Mouse (Mus musculus) megakaryocyte-erythroid progenitor cell, adult 5 weeks (primary cell): ENCODE data around the gene Nat8f5. TPM values are rescaled to one million over a fixed set of nuclear protein-coding genes. Genes with fewer than 3 reads are reported as not detected.

ENCODE experiments used
- polyA plus RNA-seq: library from polyadenylated mRNA; stranded (reverse); fragments of >175 nt; gene quantifications from 2 replicates; pipeline ENCODE4 v1.2.3, GENCODE M21; 2012

Gene Nat8f5
- not detected in 2 replicates for polyA plus RNA-seq

GRCm38 (mm10) chr6:85820837-85821236 lies at the start of gene Nat8f5, which contains the start of gene Nat8f6:
TSS of gene Nat8f5 (minus strand) at chr6:85820972.
TSS of gene Nat8f6 (minus strand) at chr6:85820954.

DNA sequence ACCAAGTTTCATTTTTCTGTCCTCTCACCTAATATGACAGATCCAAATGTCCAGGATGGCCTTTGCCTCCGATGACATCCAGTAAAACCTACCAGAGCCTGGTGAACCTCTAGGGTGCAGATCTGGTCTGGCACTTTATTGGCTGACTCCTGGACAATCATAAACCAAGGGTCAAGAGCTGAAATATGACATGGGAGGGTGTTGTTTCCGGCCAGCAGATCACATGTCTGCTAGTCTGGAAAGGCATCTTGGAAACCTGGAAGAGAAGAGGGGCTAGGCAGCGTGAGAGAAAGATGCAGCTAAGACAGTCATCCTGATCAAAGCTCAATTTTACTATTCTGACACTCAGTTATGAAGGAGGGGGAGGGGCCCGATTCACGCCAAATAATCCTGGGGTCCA lies 48.2 kb upstream of the Nat8f5 start, which contains the start of gene Nat8f2:
Gene Nat8f2, minus strand, starts transcription at position 153 of the 400 bp plus-strand sequence.

DNA sequence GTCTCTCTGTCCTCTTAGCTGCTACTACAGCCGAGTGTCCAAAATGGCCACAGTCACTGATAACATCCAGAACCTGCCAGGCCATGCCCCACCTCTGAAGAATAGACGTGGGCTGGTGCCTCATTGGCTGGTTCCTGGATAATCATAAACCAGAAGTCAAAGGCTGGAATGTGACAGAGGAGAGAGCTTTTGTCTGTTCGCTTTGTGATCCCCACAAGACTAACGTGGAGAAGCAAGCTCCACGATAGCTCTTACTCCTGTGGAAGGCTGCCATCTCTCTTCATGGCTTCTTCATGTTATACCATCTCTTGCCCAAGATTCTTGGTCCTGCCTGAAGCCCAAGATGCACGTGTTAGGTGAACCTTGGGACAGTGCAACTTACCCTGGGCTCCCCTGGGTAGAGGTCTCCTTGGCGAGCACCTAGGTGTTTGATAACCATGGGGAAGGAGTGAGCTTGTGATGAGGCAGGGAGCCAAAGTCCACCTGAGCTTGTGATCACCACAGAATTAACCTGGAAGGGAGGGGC lies 11.1 kb upstream of the Nat8f5 start, which contains the start of gene Nat8:
Gene Nat8, minus strand, starts transcription at position 287 of the 526 bp plus-strand sequence.

Other genes with a start within 250 kb of the Nat8f5 start
- 1.1 and 1.7 TPM in 2 replicates for gene Alms1, start 233.4 kb downstream of the Nat8f5 start, polyA plus RNA-seq
- not detected in 2 replicates for gene Nat8f7, start 107.8 kb downstream of the Nat8f5 start, polyA plus RNA-seq
- not detected in 2 replicates for gene Nat8f3, start 55.2 kb downstream of the Nat8f5 start, polyA plus RNA-seq
- gene Nat8f6, start within 50 bp of the Nat8f5 start, polyA plus RNA-seq: not detected in 2 replicates
- gene Nat8, start 11.1 kb upstream of the Nat8f5 start, polyA plus RNA-seq: not detected in 2 replicates
- gene Nat8f2, start 48.2 kb upstream of the Nat8f5 start, polyA plus RNA-seq: not detected in 2 replicates
- not detected in 2 replicates for gene Nat8f4, start 83.9 kb upstream of the Nat8f5 start, polyA plus RNA-seq
- gene Tprkb, start 90.9 kb upstream of the Nat8f5 start, polyA plus RNA-seq: 2.8 and 4.1 TPM in 2 replicates
- 0.62 and 0.83 TPM in 2 replicates for gene Nat8f1, start 94.7 kb upstream of the Nat8f5 start, polyA plus RNA-seq
- gene Dusp11, start 140.7 kb upstream of the Nat8f5 start, polyA plus RNA-seq: 47.7 and 51.9 TPM in 2 replicates
- not detected in 2 replicates for gene Figla, start 195.2 kb upstream of the Nat8f5 start, polyA plus RNA-seq
- gene Add2, start 207.7 kb upstream of the Nat8f5 start, polyA plus RNA-seq: 22.1 and 26.0 TPM in 2 replicates